In the genomic region with DNA sequence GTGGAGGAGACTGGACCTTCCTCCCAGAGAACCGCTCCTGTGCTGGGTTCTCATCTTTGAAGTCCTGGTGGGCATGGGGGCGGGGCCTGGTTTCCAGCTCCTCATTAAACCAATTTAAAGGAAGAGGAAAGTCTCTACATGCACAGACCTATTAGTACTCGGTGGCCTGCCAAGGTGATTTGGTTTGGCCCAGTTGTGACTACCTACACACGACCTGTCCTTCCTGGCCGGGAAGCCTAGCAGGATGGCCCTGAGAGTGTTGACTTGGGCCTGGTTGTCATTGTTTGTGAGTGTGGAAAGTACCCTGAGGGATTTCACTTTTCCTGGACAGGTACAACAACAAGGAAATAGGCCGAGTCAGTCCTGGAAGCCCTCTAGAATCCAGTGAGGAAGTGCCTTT, we compare ENCODE assay signal across 14 mouse cellular contexts.
DNase-seq lines count a peak whose midpoint lies in the region; ATAC-seq and TF ChIP-seq lines count a peak whose summit lies in the region.
"Had no signal": no experiment of that assay in that cellular context is flagged by ENCODE, and none has a peak within 500 bp of the region (broad histone marks: within the 10 kb centered on the region; RNA-seq: fewer than 3 reads in every experiment).

No protein-coding gene starts in this region.

- no peak for TF ChIP-seq POLR2A in lung, adult 2 months (IDR thresholded peaks at IDR 0.05; ENCODE audit: borderline replicate concordance, extremely low read depth, low read depth, low read length)

- TF ChIP-seq CTCF in lung, adult 2 months (IDR thresholded peaks at IDR 0.05; ENCODE audit: insufficient read depth, low read length): no peak

- no peak for ATAC-seq in heart, embryonic 12.5 days (ENCODE audit: insufficient number of reproducible peaks, low FRiP score)
- ATAC-seq in lung, embryonic 16.5 days (ENCODE audit: low read depth): no peak
- no peak for ATAC-seq in stomach, embryonic 15.5 days (ENCODE audit: insufficient read depth, low FRiP score, low read depth)
- ATAC-seq: midbrain, embryonic 16.5 days had no signal

- H3K27me3 ChIP-seq in heart, embryonic 12.5 days (replicated peaks): no peaks in the 10 kb centered on the region
- no peaks in the 10 kb centered on the region for H3K27me3 ChIP-seq in lung, embryonic 16.5 days (ENCODE audit: control insufficient read depth, insufficient read depth, low read depth, low read length)
- no peaks in the 10 kb centered on the region for H3K27me3 ChIP-seq in stomach, embryonic 15.5 days (replicated peaks)
- H3K27me3 ChIP-seq: forebrain, embryonic 13.5 days had no signal

- no peak overlapping the region for H3K4me3 ChIP-seq in heart, embryonic 12.5 days
- H3K4me3 ChIP-seq in lung, embryonic 16.5 days (ENCODE audit: low read length): no peak overlapping the region
- no peak overlapping the region for H3K4me3 ChIP-seq in lung, adult 2 months (replicated peaks; ENCODE audit: extremely low read depth, low read depth, low read length)
- H3K4me3 ChIP-seq in stomach, embryonic 15.5 days (replicated peaks): no peak overlapping the region
- H3K4me3 ChIP-seq: forebrain, embryonic 13.5 days had no signal

- DNase-seq in heart, postnatal 36 days: no peak
- no peak for DNase-seq in lung, adult 2 months
- peak; percentile 73 for DNase-seq in gonadal fat pad, adult 2 months (ENCODE audit: low read depth)
- no peak for DNase-seq in adrenal gland, postnatal 10 days
- no peak for DNase-seq in left cerebral cortex, postnatal 25 days (ENCODE audit: low spot score in 2 of 2)
- DNase-seq: cerebellum, adult 11 months; gastrocnemius, postnatal 10 days; layer of hippocampus, adult 9-11 months had no signal

- H3K9ac ChIP-seq in heart, embryonic 12.5 days: no peak overlapping the region
- H3K9ac ChIP-seq in lung, embryonic 16.5 days (ENCODE audit: low read length): no peak overlapping the region
- no peak overlapping the region for H3K9ac ChIP-seq in stomach, embryonic 15.5 days

- intact Hi-C loops in heart, postnatal 36 days (cut with DNase I): no loop called here
- intact Hi-C loops in left cerebral cortex, postnatal 25 days (cut with DNase I): no loop called here

- H3K4me2 ChIP-seq in heart, embryonic 12.5 days: no peak overlapping the region
- no peak overlapping the region for H3K4me2 ChIP-seq in lung, embryonic 16.5 days (ENCODE audit: low read depth, low read length)
- H3K4me2 ChIP-seq in stomach, embryonic 15.5 days: no peak overlapping the region
- H3K4me2 ChIP-seq: forebrain, embryonic 13.5 days had no signal

- H3K4me1 ChIP-seq in heart, embryonic 12.5 days (replicated peaks): peaks cover 94% of the 10 kb centered on the region
- H3K4me1 ChIP-seq in lung, embryonic 16.5 days (replicated peaks; ENCODE audit: control insufficient read depth, insufficient read depth, low read length): peaks cover 54% of the 10 kb centered on the region
- peaks cover 43% of the 10 kb centered on the region for H3K4me1 ChIP-seq in lung, adult 2 months (ENCODE audit: control insufficient read depth, insufficient read depth, low read length)
- peaks cover 49% of the 10 kb centered on the region for H3K4me1 ChIP-seq in stomach, embryonic 15.5 days

- H3K27ac ChIP-seq in heart, embryonic 12.5 days (ENCODE audit: poor library complexity, severe bottlenecking): peak overlapping the region; percentile 72
- 0 out of 2 replicates have a peak overlapping the region, but pooled peaks have one; percentile 20 for H3K27ac ChIP-seq in lung, embryonic 16.5 days (ENCODE audit: low read length)
- peak overlapping the region; percentile 63; the same call in 1 of the 2 replicates for H3K27ac ChIP-seq in stomach, embryonic 15.5 days
- H3K27ac ChIP-seq: macrophage had no signal

- WGBS in heart, embryonic 12.5 days: 64% methylated on average over 6 of the region's 6 CpGs
- WGBS in lung, embryonic 16.5 days: 64% methylated on average over 6 of the region's 6 CpGs
- WGBS in lung, adult 2 months: 61% methylated on average over 6 of the region's 6 CpGs
- WGBS in stomach, embryonic 15.5 days: 67% methylated on average over 6 of the region's 6 CpGs

- H3K36me3 ChIP-seq in heart, embryonic 12.5 days: no peaks in the 10 kb centered on the region
- H3K36me3 ChIP-seq in lung, embryonic 16.5 days (ENCODE audit: control insufficient read depth, insufficient read depth, low read length): no peaks in the 10 kb centered on the region
- H3K36me3 ChIP-seq in stomach, embryonic 15.5 days: no peaks in the 10 kb centered on the region

- no peaks in the 10 kb centered on the region for H3K9me3 ChIP-seq in heart, embryonic 12.5 days (replicated peaks)
- no peaks in the 10 kb centered on the region for H3K9me3 ChIP-seq in lung, embryonic 16.5 days (ENCODE audit: control insufficient read depth, low read length)
- no peaks in the 10 kb centered on the region for H3K9me3 ChIP-seq in stomach, embryonic 15.5 days
- H3K9me3 ChIP-seq: forebrain, embryonic 13.5 days had no signal

Comparison
In these comparisons a context has a peak if more than half of its experiments do, and no peak if none do; other contexts are left out.
1. H3K27ac ChIP-seq: peak in every context shown above with its lines; median percentile 72 in heart, embryonic 12.5 days; 63 in stomach, embryonic 15.5 days; 20 in lung, embryonic 16.5 days.